Mouse (Mus musculus): Measurements from ENCODE around the gene Slc22a21.

DNA sequence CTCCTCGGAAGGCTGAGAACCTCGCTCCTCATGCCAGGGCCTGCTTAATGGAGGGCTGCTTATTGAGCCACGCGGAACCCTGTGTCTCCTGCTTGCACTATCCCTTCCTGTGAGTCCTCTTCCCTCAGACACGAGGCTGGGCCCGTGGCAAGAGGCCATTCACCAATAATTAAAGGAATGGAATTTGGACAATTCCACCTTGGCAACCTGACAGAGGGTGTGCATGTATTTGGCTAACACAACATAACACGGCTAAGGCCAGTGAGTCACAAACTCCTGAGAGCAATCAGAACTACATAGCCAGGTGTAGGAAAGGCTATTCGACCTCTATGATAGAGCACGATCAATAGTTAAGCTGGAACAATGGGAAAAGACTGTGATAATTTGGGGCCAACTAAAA lies 24.1 kb upstream of the Slc22a21 start:
- TF ChIP-seq CTCF (conservative IDR thresholded peaks at IDR 0.05; ENCODE audit: low read length) (no peak), POU5F1 (IDR thresholded peaks at IDR 0.05; ENCODE audit: borderline replicate concordance, low read length) (no peak)
